Mouse (Mus musculus) embryo, embryonic 9.5 days (tissue): ENCODE measurements around the gene Strbp.

Experiments
- DNase-seq: peaks from one replicate; pipeline ENCODE4 v3.0.0-alpha.2; 2017; ENCODE audit errors: extremely low spot score

Gene Strbp

GRCm38 (mm10) chr2:37703230-37703954 is at the start of gene Strbp:
Gene Strbp (minus strand): TSS chr2:37703859.
- DNase-seq = peak; percentile 90

- no peak for DNase-seq
These were observed 47.5 kb upstream of the Strbp start for GRCm38 (mm10) chr2:37751114-37751513.

GRCm38 (mm10) chr2:37749323-37749722 is 45.7 kb upstream of the Strbp start:
- no peak for DNase-seq

GRCm38 (mm10) chr2:37748442-37749066 is 44.9 kb upstream of the Strbp start:
- DNase-seq = no peak

- DNase-seq = no peak
These were observed 44.2 kb upstream of the Strbp start for GRCm38 (mm10) chr2:37747909-37748308.

- DNase-seq = no peak
These were observed 42.8 kb upstream of the Strbp start for GRCm38 (mm10) chr2:37746293-37747049.

- no peak for DNase-seq
These were observed 41.2 kb upstream of the Strbp start for GRCm38 (mm10) chr2:37744773-37745395.

- DNase-seq = no peak
These were observed 38.3 kb upstream of the Strbp start for GRCm38 (mm10) chr2:37741806-37742554.

GRCm38 (mm10) chr2:37735807-37736188 is 32.1 kb upstream of the Strbp start:
- DNase-seq = no peak

- peak; percentile 39 for DNase-seq
These were observed 31.5 kb upstream of the Strbp start for GRCm38 (mm10) chr2:37734979-37735806.

GRCm38 (mm10) chr2:37731241-37731801 is 27.7 kb upstream of the Strbp start:
- no peak for DNase-seq

GRCm38 (mm10) chr2:37724231-37724630 is 20.6 kb upstream of the Strbp start:
- DNase-seq = no peak

GRCm38 (mm10) chr2:37723501-37724090 is 19.9 kb upstream of the Strbp start:
- DNase-seq = no peak

- DNase-seq = no peak
These were observed 19.2 kb upstream of the Strbp start for GRCm38 (mm10) chr2:37722674-37723465.

GRCm38 (mm10) chr2:37716266-37716665 is 12.6 kb upstream of the Strbp start:
- no peak for DNase-seq

- no peak for DNase-seq
These were observed 11.7 kb upstream of the Strbp start for GRCm38 (mm10) chr2:37715364-37715763.

GRCm38 (mm10) chr2:37713100-37713499 is 9.4 kb upstream of the Strbp start:
- DNase-seq = no peak

GRCm38 (mm10) chr2:37708835-37709234 is 5.2 kb upstream of the Strbp start:
- DNase-seq = no peak

GRCm38 (mm10) chr2:37704141-37704760 is 592 bp upstream of the Strbp start:
- DNase-seq = no peak
